Mouse (Mus musculus) liver, adult 10 weeks (tissue): Measurements from ENCODE around the gene Slc38a9. TPM values are rescaled to one million over a fixed set of nuclear protein-coding genes. Genes with fewer than 3 reads are reported as not detected.

ENCODE experiments used
- polyA plus RNA-seq: library from polyadenylated mRNA; stranded (reverse); fragments of 350-450 nt; fragmentation: Illumina TruSeq; extraction: RNeasy Lipid Tissue Mini Kit (QIAGEN cat#74804); gene quantifications from one replicate; pipeline ENCODE4 v1.2.3, GENCODE M21; 2014; ENCODE audit warnings: low read depth, low replicate concordance

Gene Slc38a9
- polyA plus RNA-seq = 5.5 TPM

DNA sequence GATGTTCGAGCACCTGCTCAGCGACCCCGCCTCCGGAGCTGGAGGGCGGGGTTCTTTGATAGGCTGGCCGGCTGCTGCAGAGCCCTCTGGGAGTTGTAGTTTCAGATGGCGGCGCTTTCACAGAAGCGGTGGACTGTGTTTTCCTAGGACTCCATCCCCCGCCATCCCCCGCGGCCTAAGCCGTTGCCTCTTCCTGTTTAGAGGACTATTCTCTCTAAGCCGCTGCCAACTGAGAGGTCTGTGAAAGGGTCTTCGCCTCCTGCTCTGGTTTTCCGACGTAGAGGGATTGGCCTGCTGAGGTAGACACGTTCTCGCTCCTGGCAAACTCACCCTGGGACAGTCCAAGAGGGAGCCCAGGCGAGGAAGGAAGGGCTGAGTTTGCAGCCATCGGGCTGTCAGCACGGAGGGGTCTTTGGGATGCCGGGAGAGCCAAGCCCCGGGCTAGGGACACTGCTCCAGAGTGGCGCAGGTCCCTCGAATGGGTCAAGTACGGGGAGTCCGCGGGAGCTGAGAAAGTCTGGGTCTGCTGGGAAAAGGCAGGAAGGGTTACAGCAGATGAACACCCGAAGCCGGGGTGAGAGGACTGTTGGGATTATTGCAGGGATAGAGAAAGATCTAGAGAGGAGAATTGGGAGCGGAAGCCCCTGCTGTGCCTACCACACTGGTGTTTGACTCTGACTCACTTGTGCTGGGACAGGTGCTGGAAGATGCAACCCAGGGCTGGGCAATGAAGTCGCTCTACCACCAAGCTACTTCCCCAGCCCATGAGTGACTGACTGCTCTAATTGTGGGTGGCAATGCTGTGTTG lies at the start of gene Slc38a9:
TSS of gene Slc38a9 (plus strand) at position 178 of the 808 bp plus-strand sequence.

DNA sequence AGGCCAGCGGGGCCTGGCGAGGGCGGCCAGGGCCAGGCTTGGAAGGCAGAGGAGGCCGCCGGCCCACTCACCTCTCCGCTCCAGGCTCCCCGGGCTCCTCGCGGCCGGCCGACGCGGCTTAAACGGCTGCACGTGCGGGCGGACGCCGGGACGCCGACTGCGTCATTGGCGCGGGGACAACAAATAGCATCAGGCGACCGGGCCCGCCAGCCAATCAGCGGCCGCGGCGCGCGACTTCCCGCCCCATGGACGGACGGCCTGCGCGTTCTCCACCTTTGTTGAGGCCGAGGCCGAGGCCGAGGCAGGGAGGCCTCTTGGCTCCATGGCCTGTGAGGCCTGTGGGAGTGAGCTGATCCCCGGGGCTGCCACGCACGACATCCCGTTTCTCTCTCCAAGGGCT lies 8.3 kb upstream of the Slc38a9 start, which contains the start of gene Ddx4:
TSS of gene Ddx4 (minus strand) at position 271 of the 400 bp plus-strand sequence.

Other genes with a start within 250 kb of the Slc38a9 start
- gene Il6st, start 196.7 kb upstream of the Slc38a9 start, polyA plus RNA-seq = 35.2 TPM
- gene Il31ra, start 66.4 kb upstream of the Slc38a9 start, polyA plus RNA-seq = not detected
- gene Ddx4, start 8.3 kb upstream of the Slc38a9 start, polyA plus RNA-seq = not detected
- 25.9 TPM for gene Plpp1, start 140.0 kb downstream of the Slc38a9 start, polyA plus RNA-seq